Mouse (Mus musculus) lung, adult 2 months (tissue): ENCODE data around the gene Sav1.

Source experiments
- CTCF ChIP-seq: fragments of 200-500 bp; IDR thresholded peaks from 2 replicates; pipeline ENCODE4 v1.5.1; 2011; ENCODE audit warnings: mild to moderate bottlenecking, low read length, control low read depth; ENCODE audit not compliant: insufficient read depth
- POLR2A ChIP-seq: fragments of 200-500 bp; IDR thresholded peaks from 2 replicates; pipeline ENCODE4 v1.6.1; 2011; ENCODE audit warnings: low read depth, mild to moderate bottlenecking, control low read depth, low read length, borderline replicate concordance; ENCODE audit errors: extremely low read depth

- TF ChIP-seq CTCF = no peak
- no peak for TF ChIP-seq POLR2A
Measured at GRCm38 (mm10) chr12:70005103-70005502, 18.3 kb upstream of the Sav1 start.
